Mouse (Mus musculus) splenic B cell, adult 2 months (primary cell): ENCODE data around the gene Cacna1g.
A peak's percentile ranks its signal among the peaks of the same experiment; 100 is the strongest.

Source experiments
- DNase-seq: peaks from one replicate; pipeline ENCODE4 v3.0.0-alpha.2; 2011; ENCODE audit warnings: low read depth, low spot score
- H3K27me3 ChIP-seq: 2 replicates; pipeline ENCODE4 v1.6.1; 2012; ENCODE audit warnings: mild to moderate bottlenecking, low read length, moderate library complexity, mixed read lengths; ENCODE audit not compliant: control insufficient read depth, poor library complexity, insufficient read depth, severe bottlenecking
- H3K36me3 ChIP-seq: 2 replicates; pipeline ENCODE4 v1.6.1; 2012; ENCODE audit warnings: mild to moderate bottlenecking, low read length, moderate library complexity, mixed read lengths; ENCODE audit not compliant: control insufficient read depth, poor library complexity, insufficient read depth, severe bottlenecking

Gene Cacna1g

DNA sequence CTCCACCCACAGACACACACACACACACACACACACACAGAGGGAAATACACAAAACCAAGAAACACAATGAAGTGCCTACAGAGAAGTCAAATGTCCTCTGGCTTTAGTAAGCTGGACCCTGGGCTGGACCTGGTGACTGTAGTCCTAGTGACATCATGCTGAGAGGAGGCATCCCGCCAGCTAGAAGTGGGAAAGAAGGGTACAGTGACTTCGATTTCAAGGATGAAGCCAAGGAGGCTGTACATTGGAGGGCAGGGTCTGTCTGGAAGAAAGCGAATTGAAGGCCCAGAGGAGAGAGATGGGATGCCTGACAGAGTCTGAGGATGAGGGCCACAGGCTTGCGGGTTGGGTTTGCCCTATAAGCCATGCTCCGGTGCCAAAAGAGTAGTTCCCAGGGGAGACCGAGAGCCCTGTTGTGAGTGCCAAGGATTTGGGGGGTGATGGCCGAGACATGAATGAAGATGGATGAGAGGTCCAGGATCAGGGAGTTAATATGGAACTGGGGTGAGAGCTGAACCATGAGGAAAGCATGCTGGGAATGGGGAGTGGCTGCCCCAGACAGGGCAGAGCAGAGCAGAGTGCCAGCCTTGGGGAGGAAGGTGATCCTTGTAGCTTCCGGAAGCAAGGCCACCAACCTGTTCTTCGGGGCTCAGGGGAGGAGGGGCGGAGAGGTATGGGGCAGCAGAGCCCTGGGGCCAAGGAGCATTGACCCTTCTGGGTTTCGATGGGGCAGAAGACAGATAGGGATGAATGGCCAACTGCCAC is 15.0 kb upstream of the Cacna1g start:
- Histone ChIP-seq H3K36me3 (no peaks in the 10 kb centered on the region), H3K27me3 (no peaks in the 10 kb centered on the region; the same call in none of the 2 replicates)
- no peak for DNase-seq

DNA sequence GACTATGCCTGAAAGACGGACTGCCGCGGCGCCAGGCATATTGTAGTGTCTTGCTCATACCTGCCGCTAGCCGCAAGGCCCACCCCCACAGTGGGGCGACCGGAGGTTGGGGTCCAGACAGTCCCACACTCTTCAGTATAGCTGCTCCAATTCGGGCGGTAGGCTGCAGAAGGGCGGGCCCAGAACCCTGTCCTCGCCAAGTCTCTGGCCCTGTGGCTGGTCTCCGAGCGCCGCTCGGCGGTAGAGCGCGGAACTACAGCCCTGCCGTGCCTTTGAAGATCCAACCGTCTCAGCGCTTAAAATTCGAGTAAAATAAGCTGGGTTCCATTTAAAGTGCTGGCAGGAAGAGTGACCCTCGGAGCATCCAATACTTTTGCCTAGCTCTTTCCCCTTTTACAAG is 12.0 kb upstream of the Cacna1g start, which contains the start of gene Spata20:
Gene Spata20 (minus strand): TSS at position 179 of the 400 bp plus-strand sequence.
- DNase-seq, result peak; percentile 42
- Histone ChIP-seq H3K27me3 (no peaks in the 10 kb centered on the region; the same call in 1 of the 2 replicates), H3K36me3 (no peaks in the 10 kb centered on the region)

GRCm38 (mm10) chr11:94485223-94485622 is 11.2 kb upstream of the Cacna1g start:
- Histone ChIP-seq H3K36me3 (no peaks in the 10 kb centered on the region), H3K27me3 (no peaks in the 10 kb centered on the region; the same call in 1 of the 2 replicates)
- DNase-seq, result no peak

DNA sequence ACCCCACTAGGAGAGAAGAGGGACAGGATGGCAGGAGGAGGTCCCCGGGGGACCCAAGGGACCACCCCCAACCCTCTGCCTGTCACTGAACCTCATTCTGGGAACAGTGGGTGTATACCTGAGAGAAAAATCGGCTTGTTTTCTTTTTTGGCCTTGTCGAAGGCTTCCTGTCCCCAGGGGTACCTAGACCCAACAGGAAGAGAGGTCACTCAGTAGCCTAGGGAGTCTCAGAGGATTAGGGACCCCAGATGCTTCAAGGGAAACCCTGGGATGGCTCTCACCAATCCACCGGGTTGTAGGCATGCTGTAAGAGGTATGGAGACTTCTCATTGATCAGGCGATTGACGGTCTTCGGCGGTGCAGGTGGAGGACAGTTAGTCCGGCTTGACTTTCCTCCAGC is 10.6 kb upstream of the Cacna1g start:
- no peak for DNase-seq
- no peaks in the 10 kb centered on the region for H3K36me3 ChIP-seq
- H3K27me3 ChIP-seq, result no peaks in the 10 kb centered on the region; the same call in 1 of the 2 replicates

- Histone ChIP-seq H3K27me3 (no peaks in the 10 kb centered on the region; the same call in 1 of the 2 replicates), H3K36me3 (no peaks in the 10 kb centered on the region)
- no peak for DNase-seq
Measured at GRCm38 (mm10) chr11:94483921-94484320, 9.9 kb upstream of the Cacna1g start.

- H3K36me3 ChIP-seq, result no peaks in the 10 kb centered on the region
- no peak for DNase-seq
- H3K27me3 ChIP-seq, result no peaks in the 10 kb centered on the region; the same call in 1 of the 2 replicates
Measured at GRCm38 (mm10) chr11:94483436-94483835, 9.4 kb upstream of the Cacna1g start.

DNA sequence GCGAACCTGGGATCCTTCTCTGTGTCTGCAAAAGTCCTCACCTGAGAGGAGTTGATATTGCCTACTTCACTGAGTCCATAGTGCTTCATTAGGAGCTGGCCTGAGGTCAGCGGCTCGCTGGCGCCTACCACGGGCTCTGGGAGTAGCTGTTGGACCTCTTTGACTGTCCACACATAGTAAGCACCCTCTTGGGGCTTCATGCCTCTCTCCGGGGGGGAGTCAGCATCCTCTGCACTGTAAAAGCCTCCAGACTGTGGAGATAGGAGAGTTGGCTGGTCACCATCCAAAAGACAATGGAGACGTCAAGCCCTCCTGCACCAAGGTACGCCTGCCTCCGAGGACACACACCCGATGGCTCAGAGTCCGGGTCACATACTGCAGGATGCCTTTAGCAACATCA is 8.7 kb upstream of the Cacna1g start:
- Histone ChIP-seq H3K36me3 (no peaks in the 10 kb centered on the region), H3K27me3 (no peaks in the 10 kb centered on the region; the same call in 1 of the 2 replicates)
- DNase-seq, result no peak

DNA sequence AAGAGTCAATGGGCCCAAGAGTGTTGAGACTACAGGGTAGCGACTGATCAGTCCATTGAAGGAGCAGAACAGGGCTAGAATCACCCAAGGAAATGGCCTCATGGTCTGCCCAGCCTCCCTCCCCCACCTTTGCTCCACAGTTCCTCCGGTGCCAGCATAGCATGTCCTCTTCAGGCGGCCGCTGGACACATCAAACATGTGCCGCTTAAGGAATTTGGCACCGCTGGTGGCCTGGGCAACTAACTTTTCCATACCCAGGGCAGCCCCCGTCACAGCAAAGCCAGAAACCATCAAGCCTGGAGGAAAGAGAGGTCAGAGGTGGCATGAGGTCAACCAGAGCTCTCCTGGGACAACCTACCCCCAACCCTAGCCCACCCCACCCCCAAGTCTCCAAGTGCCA is 8.0 kb upstream of the Cacna1g start:
- Histone ChIP-seq H3K36me3 (no peaks in the 10 kb centered on the region), H3K27me3 (no peaks in the 10 kb centered on the region; the same call in 1 of the 2 replicates)
- DNase-seq, result no peak

DNA sequence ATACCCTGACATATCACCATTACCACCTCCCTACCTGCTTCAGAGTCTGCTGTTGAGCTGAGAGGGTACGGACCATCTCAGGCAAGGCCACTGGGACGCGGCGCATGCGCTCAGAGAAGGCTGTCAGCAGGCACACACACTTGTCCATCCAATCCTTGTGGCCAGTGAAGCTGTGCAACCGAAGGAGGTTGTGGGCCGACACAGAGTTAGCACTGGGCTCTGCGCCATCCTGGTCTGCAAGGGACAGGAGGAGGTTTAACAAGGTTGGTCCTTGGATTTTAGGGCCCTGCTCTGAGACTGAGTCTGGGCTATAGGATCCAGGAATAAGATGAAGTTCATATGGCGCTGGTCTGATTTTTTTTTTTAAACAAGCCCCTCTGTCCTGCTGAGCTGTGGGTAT is 6.4 kb upstream of the Cacna1g start:
- no peak for DNase-seq
- Histone ChIP-seq H3K27me3 (no peaks in the 10 kb centered on the region; the same call in 1 of the 2 replicates), H3K36me3 (no peaks in the 10 kb centered on the region)

DNA sequence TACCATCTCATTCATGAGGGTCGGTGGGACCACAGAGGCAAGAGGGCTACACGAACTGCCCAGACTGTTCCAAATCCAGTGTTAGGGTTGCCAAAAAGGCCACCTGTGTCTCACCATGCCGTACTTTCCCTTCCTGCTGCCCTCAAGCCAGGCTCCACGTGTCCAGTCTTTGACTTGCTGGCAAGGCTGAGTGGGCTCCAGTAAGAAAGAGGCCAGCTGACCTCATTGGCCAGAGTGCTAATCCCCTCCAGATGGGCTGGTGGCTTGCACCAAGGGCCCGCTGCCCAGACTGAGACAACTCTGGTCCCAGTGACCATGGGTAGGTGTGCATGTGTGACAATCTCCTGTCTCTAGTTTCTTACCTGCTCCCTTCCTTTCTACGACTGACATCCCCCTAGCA is 3.7 kb upstream of the Cacna1g start:
- DNase-seq, result no peak
- no peaks in the 10 kb centered on the region for H3K36me3 ChIP-seq
- H3K27me3 ChIP-seq, result 0 out of 2 replicates have a peak, but pooled peaks cover 2% of the 10 kb centered on the region

- Histone ChIP-seq H3K27me3 (peaks cover 4% of the 10 kb centered on the region), H3K36me3 (no peaks in the 10 kb centered on the region)
- DNase-seq, result no peak
Measured at GRCm38 (mm10) chr11:94475722-94476121, 1.7 kb upstream of the Cacna1g start.

DNA sequence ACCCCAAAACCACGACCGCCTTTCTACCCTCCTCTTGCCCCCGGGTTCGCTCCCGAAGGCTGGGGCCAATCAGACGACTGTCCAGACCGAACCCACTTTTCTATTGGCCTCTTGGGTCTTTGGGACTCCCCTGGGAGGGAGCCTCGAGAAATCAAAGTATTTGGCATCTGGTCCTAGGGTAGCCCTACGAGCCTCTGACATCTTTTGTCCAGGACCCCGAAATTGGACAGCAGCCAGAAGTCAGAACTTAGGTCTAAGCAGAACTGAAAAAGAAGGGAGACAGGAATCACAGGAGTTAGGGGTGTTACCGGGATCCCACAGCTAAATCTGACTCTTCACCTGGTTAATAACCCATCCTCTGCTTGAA is 529 bp upstream of the Cacna1g start:
- DNase-seq, result no peak
- peaks cover 7% of the 10 kb centered on the region for H3K27me3 ChIP-seq
- no peaks in the 10 kb centered on the region for H3K36me3 ChIP-seq

GRCm38 (mm10) chr11:94472916-94473706 is 887 bp downstream of the Cacna1g start:
- no peaks in the 10 kb centered on the region for H3K36me3 ChIP-seq
- DNase-seq, result no peak
- H3K27me3 ChIP-seq, result peaks cover 7% of the 10 kb centered on the region

DNA sequence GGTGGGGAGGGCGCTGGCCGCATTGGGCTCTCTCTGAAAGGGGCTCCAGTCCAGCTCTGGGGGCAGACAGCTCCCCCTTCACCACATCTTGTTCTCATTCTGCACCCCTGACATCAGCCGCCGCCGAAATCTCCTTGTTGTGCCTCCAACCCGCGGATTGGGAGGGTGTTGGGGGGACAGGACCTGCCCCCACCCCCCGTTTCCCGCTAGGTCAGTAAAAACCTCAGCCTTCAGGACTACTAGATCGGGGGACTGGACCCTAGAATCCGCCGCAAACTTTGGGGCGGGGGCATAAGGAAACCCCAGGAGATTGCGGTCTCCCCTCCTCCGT is 1.4 kb downstream of the Cacna1g start:
- Histone ChIP-seq H3K27me3 (peaks cover 7% of the 10 kb centered on the region), H3K36me3 (no peaks in the 10 kb centered on the region)
- no peak for DNase-seq
